Mouse (Mus musculus) kidney, postnatal 25 days (tissue): ENCODE measurements at regions not wholly inside any gene's neighbourhood (a gene's known extent, or its start where the extent isn't known, plus 50 kb on each side); places are given as distances from the start of the nearest gene placed in this dataset.

ENCODE experiments used
- DNase-seq, 2 experiments: peaks; one replicate each; pipeline ENCODE4 v3.0.0; 2021; ENCODE audit warnings: mixed read lengths in 2 of 2

- DNase-seq = no peak
These were observed 778.7 kb downstream of the Cntnap5b start for GRCm38 (mm10) chr1:100551293-100551692.

- peak; percentile 32 to 36 for DNase-seq
These were observed 784.4 kb downstream of the Cntnap5b start for GRCm38 (mm10) chr1:100556937-100557336.
